Mouse (Mus musculus) kidney, embryonic 15.5 days (tissue): ENCODE results near the gene Cul4a. TPM values are rescaled to one million over a fixed set of nuclear protein-coding genes. Genes with fewer than 3 reads are reported as not detected.
"Not testable (repeated sequence)": the region's sequence is repeated elsewhere in the genome, so short reads cannot be mapped to it uniquely, and the experiment has no call there.

Source experiments
- ATAC-seq: fragments of 200-750 bp; cut with Nextera tagmentation; replicated peaks from 2 replicates; pipeline ENCODE4 v1.8.0; 2017; ENCODE audit warnings: moderate TSS enrichment; ENCODE audit not compliant: low FRiP score
- H3K27ac ChIP-seq: fragments of 300-500 bp; sonication (generic); 2 replicates; pipeline ENCODE4 v1.5.1; 2015; ENCODE audit warnings: mild to moderate bottlenecking, inconsistent platforms
- H3K27me3 ChIP-seq: fragments of 300-500 bp; sonication (generic); 2 replicates; pipeline ENCODE4 v1.6.1; 2015; ENCODE audit warnings: inconsistent platforms
- H3K36me3 ChIP-seq: fragments of 300-500 bp; sonication (generic); 2 replicates; pipeline ENCODE4 v1.6.1; 2015; ENCODE audit warnings: inconsistent platforms
- H3K4me1 ChIP-seq: fragments of 300-500 bp; sonication (generic); 2 replicates; pipeline ENCODE4 v1.6.1; 2015; ENCODE audit warnings: inconsistent platforms
- H3K4me2 ChIP-seq: fragments of 300-500 bp; sonication (generic); 2 replicates; pipeline ENCODE4 v1.6.1; 2015; ENCODE audit warnings: moderate library complexity, mild to moderate bottlenecking, inconsistent platforms
- H3K4me3 ChIP-seq: fragments of 300-500 bp; sonication (generic); replicated peaks from 2 replicates; pipeline ENCODE4 v1.5.1; 2015; ENCODE audit warnings: mild to moderate bottlenecking, inconsistent platforms
- H3K9ac ChIP-seq: fragments of 300-500 bp; sonication (generic); 2 replicates; pipeline ENCODE4 v1.6.1; 2015; ENCODE audit warnings: mild to moderate bottlenecking, inconsistent platforms
- H3K9me3 ChIP-seq: fragments of 300-500 bp; sonication (generic); replicated peaks from 2 replicates; pipeline ENCODE4 v1.6.1; 2016; ENCODE audit warnings: inconsistent platforms
- WGBS: fragments of 180-500 bp; shearing (Covaris S2); methylation state at CpG from one replicate; pipeline ENCODE4 v1.1.7; 2015; ENCODE audit warnings: mixed read lengths; 5-methylcytosine and 5-hydroxymethylcytosine counted together
- polyA plus RNA-seq: library from polyadenylated mRNA; unstranded; fragments of >200 nt; fragmentation: Nextera tagmentation; extraction: Ambion mirVana; gene quantifications from 2 replicates; pipeline ENCODE4 v1.2.1, GENCODE M21; 2015

The Cul4a gene
- 104 and 105 TPM in 2 replicates for polyA plus RNA-seq

- H3K36me3 ChIP-seq, result peaks cover 19% of the 10 kb centered on the region
- H3K9me3 ChIP-seq, result no peaks in the 10 kb centered on the region
- peak within 1 kb of the TSS; percentile 96 for H3K4me3 ChIP-seq
- H3K27ac ChIP-seq, result peak within 1 kb of the TSS; percentile 92
- no peaks in the 10 kb centered on the region for H3K27me3 ChIP-seq
- 0% methylated on average over 86 of the region's 87 CpGs for WGBS
- ATAC-seq, result peak; percentile 96
- peak within 1 kb of the TSS; percentile 94 for H3K4me2 ChIP-seq
- H3K9ac ChIP-seq, result peak within 1 kb of the TSS; percentile 97
- H3K4me1 ChIP-seq, result peaks cover 37% of the 10 kb centered on the region
Measured at GRCm38 (mm10) chr8:13105087-13105881, at the start of gene Cul4a, which contains the start of gene Pcid2. Gene Cul4a (plus strand): TSS chr8:13105621. Gene Pcid2 (minus strand): TSS chr8:13105459.

GRCm38 (mm10) chr8:13057351-13057750, 48.1 kb upstream of the Cul4a start:
- H3K9me3 ChIP-seq, result no peaks in the 10 kb centered on the region
- 78% methylated on average over 4 of the region's 4 CpGs for WGBS
- no peak for ATAC-seq

GRCm38 (mm10) chr8:13060441-13061150, 44.8 kb upstream of the Cul4a start, which contains the start of gene Proz:
Gene Proz (plus strand): TSS chr8:13060914.
- Histone ChIP-seq H3K4me2 (no peak within 1 kb of the TSS), H3K4me3 (no peak within 1 kb of the TSS), H3K4me1 (no peaks in the 10 kb centered on the region), H3K27me3 (no peaks in the 10 kb centered on the region), H3K9ac (no peak within 1 kb of the TSS), H3K9me3 (no peaks in the 10 kb centered on the region), H3K27ac (0 out of 2 replicates have a peak within 1 kb of the TSS, but pooled peaks have one; percentile 37), H3K36me3 (no peaks in the 10 kb centered on the region)
- WGBS, result 76% methylated on average over 17 of the region's 17 CpGs
- ATAC-seq, result peak; percentile 81

More at GRCm38 (mm10) chr8:13057351-13057750, 48.1 kb upstream of the Cul4a start:
- Histone ChIP-seq H3K4me3 (no peak overlapping the region), H3K9ac (no peak overlapping the region), H3K4me1 (no peaks in the 10 kb centered on the region), H3K4me2 (no peak overlapping the region), H3K27me3 (no peaks in the 10 kb centered on the region), H3K36me3 (no peaks in the 10 kb centered on the region), H3K27ac (no peak overlapping the region)

- H3K4me3 ChIP-seq, result no peak overlapping the region
- WGBS, result 72% methylated on average over 16 of the region's 16 CpGs
- H3K36me3 ChIP-seq, result no peaks in the 10 kb centered on the region
- no peak for ATAC-seq
- no peaks in the 10 kb centered on the region for H3K27me3 ChIP-seq
- no peak overlapping the region for H3K9ac ChIP-seq
- no peak overlapping the region for H3K27ac ChIP-seq
- H3K4me2 ChIP-seq, result no peak overlapping the region
- H3K4me1 ChIP-seq, result no peaks in the 10 kb centered on the region
- no peaks in the 10 kb centered on the region for H3K9me3 ChIP-seq
Measured at GRCm38 (mm10) chr8:13063112-13063511, 42.3 kb upstream of the Cul4a start.

GRCm38 (mm10) chr8:13073255-13073654, 32.2 kb upstream of the Cul4a start:
- WGBS, result 92% methylated on average over 11 of the region's 11 CpGs
- Histone ChIP-seq H3K4me2 (no peak overlapping the region), H3K4me1 (no peaks in the 10 kb centered on the region), H3K36me3 (peaks cover 58% of the 10 kb centered on the region), H3K27me3 (no peaks in the 10 kb centered on the region), H3K27ac (no peak overlapping the region), H3K4me3 (no peak overlapping the region), H3K9ac (no peak overlapping the region), H3K9me3 (no peaks in the 10 kb centered on the region)
- ATAC-seq, result no peak

GRCm38 (mm10) chr8:13075044-13075443, 30.4 kb upstream of the Cul4a start:
- Histone ChIP-seq H3K4me1 (no peaks in the 10 kb centered on the region), H3K9me3 (no peaks in the 10 kb centered on the region), H3K27ac (no peak overlapping the region), H3K27me3 (no peaks in the 10 kb centered on the region), H3K36me3 (peaks cover 76% of the 10 kb centered on the region), H3K4me3 (no peak overlapping the region), H3K4me2 (no peak overlapping the region), H3K9ac (no peak overlapping the region)
- no peak for ATAC-seq
- WGBS, result 92% methylated on average over 8 of the region's 8 CpGs

GRCm38 (mm10) chr8:13075579-13075978, 29.8 kb upstream of the Cul4a start:
- H3K9ac ChIP-seq, H3K27me3 ChIP-seq, H3K4me1 ChIP-seq, ATAC-seq, H3K27ac ChIP-seq, H3K4me3 ChIP-seq, H3K9me3 ChIP-seq, H3K4me2 ChIP-seq: not testable (repeated sequence)
- WGBS, result 87% methylated on average over 1 of the region's 1 CpGs
- H3K36me3 ChIP-seq, result peaks cover 81% of the 10 kb centered on the region

GRCm38 (mm10) chr8:13077542-13077941, 27.9 kb upstream of the Cul4a start:
- ATAC-seq, result no peak
- H3K27me3 ChIP-seq, result no peaks in the 10 kb centered on the region
- H3K4me1 ChIP-seq, result no peaks in the 10 kb centered on the region
- H3K9me3 ChIP-seq, result no peaks in the 10 kb centered on the region
- 88% methylated on average over 7 of the region's 7 CpGs for WGBS
- H3K4me2 ChIP-seq, result no peak overlapping the region
- no peak overlapping the region for H3K9ac ChIP-seq
- H3K27ac ChIP-seq, result no peak overlapping the region
- no peak overlapping the region for H3K4me3 ChIP-seq
- peaks cover 99% of the 10 kb centered on the region for H3K36me3 ChIP-seq

- Histone ChIP-seq H3K4me3 (peak overlapping the region; percentile 96), H3K27ac (peak overlapping the region; percentile 92), H3K36me3 (peaks cover 24% of the 10 kb centered on the region), H3K4me1 (peaks cover 37% of the 10 kb centered on the region), H3K9ac (peak overlapping the region; percentile 78), H3K9me3 (no peaks in the 10 kb centered on the region), H3K4me2 (peak overlapping the region; percentile 94), H3K27me3 (no peaks in the 10 kb centered on the region)
- ATAC-seq, result peak; percentile 74
- under 1% methylated on average over 45 of the region's 45 CpGs for WGBS
Measured at GRCm38 (mm10) chr8:13104691-13105086, 732 bp upstream of the Cul4a start.

GRCm38 (mm10) chr8:13105908-13106551, 609 bp downstream of the Cul4a start:
- H3K9me3 ChIP-seq, result no peaks in the 10 kb centered on the region
- H3K4me3 ChIP-seq, result peak overlapping the region; percentile 96
- H3K27me3 ChIP-seq, result no peaks in the 10 kb centered on the region
- ATAC-seq, result peak; percentile 74
- peaks cover 19% of the 10 kb centered on the region for H3K36me3 ChIP-seq
- H3K4me2 ChIP-seq, result peak overlapping the region; percentile 94
- H3K4me1 ChIP-seq, result peaks cover 37% of the 10 kb centered on the region
- 0% methylated on average over 39 of the region's 63 CpGs for WGBS
- peak overlapping the region; percentile 97 for H3K9ac ChIP-seq
- H3K27ac ChIP-seq, result peak overlapping the region; percentile 92

- Histone ChIP-seq H3K27me3 (no peaks in the 10 kb centered on the region), H3K4me2 (no peak overlapping the region), H3K4me3 (no peak overlapping the region), H3K9me3 (no peaks in the 10 kb centered on the region), H3K27ac (no peak overlapping the region), H3K36me3 (peaks cover 20% of the 10 kb centered on the region), H3K4me1 (peaks cover 37% of the 10 kb centered on the region), H3K9ac (no peak overlapping the region)
- no peak for ATAC-seq
- 74% methylated on average over 13 of the region's 13 CpGs for WGBS
Measured at GRCm38 (mm10) chr8:13107990-13108638, 2.7 kb downstream of the Cul4a start.
